Mouse (Mus musculus) layer of hippocampus, adult 2 months (tissue): Measurements from ENCODE around the gene Erp27. TPM values are rescaled to one million over a fixed set of nuclear protein-coding genes. Genes with fewer than 3 reads are reported as not detected.

ENCODE experiments used
- DNase-seq, 2 experiments: peaks; one replicate each; pipeline ENCODE4 v3.0.0; 2022; ENCODE audit warnings: low spot score in 2 of 2
- H3K27ac ChIP-seq: fragments of 200-600 bp; 2 replicates; pipeline ENCODE4 v1.8.1; 2022
- H3K4me3 ChIP-seq: fragments of 200-600 bp; 2 replicates; pipeline ENCODE4 v1.8.1; 2022; ENCODE audit warnings: mild to moderate bottlenecking
- CTCF ChIP-seq: fragments of 200-600 bp; conservative IDR thresholded peaks from 2 replicates; pipeline ENCODE4 v1.8.1; 2022; ENCODE audit warnings: antibody characterized with exemption, mild to moderate bottlenecking, moderate library complexity
- total RNA-seq, 2 experiments: library from RNA; stranded (reverse); gene quantifications; 2 replicates each; pipeline ENCODE4 v1.2.3; 2021

Gene Erp27
- total RNA-seq, 2 experiments from 2014 or later, result 0.26 to 0.52 TPM

DNA sequence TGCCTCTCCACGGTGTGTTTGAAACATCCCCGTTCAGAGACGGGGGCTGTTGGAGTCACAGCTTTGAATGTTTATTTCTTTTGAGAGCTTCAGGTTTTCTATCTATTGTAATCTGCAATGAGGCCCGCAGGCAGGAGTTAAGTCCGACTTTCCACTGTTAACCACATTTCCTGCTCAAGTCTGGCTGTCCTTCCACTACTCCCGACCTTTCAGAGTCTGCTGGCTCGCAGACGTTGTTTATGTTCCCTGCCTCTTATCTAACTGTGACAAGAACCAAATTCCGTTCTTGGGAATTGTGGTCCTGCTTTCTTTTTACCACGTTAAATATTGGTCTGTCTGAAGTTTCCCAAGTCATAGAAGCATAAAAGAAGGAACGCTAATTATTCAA lies 64.1 kb downstream of the Erp27 start:
- no peak overlapping the region for H3K27ac ChIP-seq
- no peak for TF ChIP-seq CTCF
- DNase-seq, result no peak

More for the DNA sequence above, 64.1 kb downstream of the Erp27 start:
- no peak overlapping the region for H3K4me3 ChIP-seq

Other genes with a start within 250 kb of the Erp27 start
- gene Gucy2c, start 140.4 kb downstream of the Erp27 start, total RNA-seq, result under 1 TPM; 0.36 to 0.54 TPM
- 10 to 100 TPM; 11.6 to 12.8 TPM for gene Hist4h4, start 117.8 kb downstream of the Erp27 start, total RNA-seq
- 10 to 100 TPM; 69.6 to 72.3 TPM for gene H2afj, start 113.9 kb downstream of the Erp27 start, total RNA-seq
- gene BC049715, start 94.6 kb downstream of the Erp27 start, total RNA-seq, result 1 to 10 TPM; 3.8 to 5.4 TPM
- gene Wbp11, start 93.9 kb downstream of the Erp27 start, total RNA-seq, result 100 to 1,000 TPM; 134 to 138 TPM
- 1 to 10 TPM; 5.8 to 7.9 TPM for gene Smco3, start 86.7 kb downstream of the Erp27 start, total RNA-seq
- gene Art4, start 64.4 kb downstream of the Erp27 start, total RNA-seq, result not detected
- 10 to 100 TPM; 23.1 to 29.1 TPM for gene Mgp, start 46.4 kb downstream of the Erp27 start, total RNA-seq
- gene Pde6h, start 1.7 kb upstream of the Erp27 start, total RNA-seq, result under 1 TPM; 0.44 to 0.61 TPM
- gene Arhgdib, start 19.7 kb upstream of the Erp27 start, total RNA-seq, result 1 to 10 TPM; 8.5 to 9.4 TPM
- gene Rerg, start 248.3 kb upstream of the Erp27 start, total RNA-seq, result 10 to 100 TPM; 36.9 to 41.8 TPM